14 mouse cellular contexts compared by ENCODE assay signal in the genomic region with DNA sequence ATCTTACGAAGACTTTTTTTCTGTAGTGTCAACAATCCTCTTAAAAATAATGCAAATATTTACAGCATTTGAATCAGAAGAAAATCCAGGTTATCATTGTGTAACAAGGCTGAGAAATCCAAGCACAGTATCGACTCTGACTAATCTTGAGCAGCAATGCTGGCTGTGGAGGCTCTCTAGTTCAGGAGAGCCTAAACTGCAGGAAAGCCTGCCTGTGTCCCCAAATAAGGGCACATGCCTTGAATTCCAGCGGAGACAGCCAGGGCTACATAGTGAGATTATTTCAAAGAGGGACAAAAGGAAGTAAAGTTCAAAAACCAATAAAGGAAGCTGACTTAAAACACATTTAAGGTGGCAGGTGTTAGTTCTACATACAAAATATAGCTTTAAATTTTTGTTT.
"Had no signal": no experiment of that assay in that cellular context is flagged by ENCODE, and none has a peak within 500 bp of the region (broad histone marks: within the 10 kb centered on the region; RNA-seq: fewer than 3 reads in every experiment).

No protein-coding gene starts in this region.

- H3K4me1 ChIP-seq: limb, embryonic 10.5 days; liver, embryonic 15.5 days; lung, embryonic 15.5 days had no signal

- DNase-seq: kidney, postnatal 4 days; thymus, adult 2 months; thymus, postnatal 25 days had no signal

- H3K27ac ChIP-seq: kidney, postnatal 0 days; layer of hippocampus, adult 2 months; limb, embryonic 10.5 days; liver, embryonic 15.5 days; lung, embryonic 15.5 days; macrophage; midbrain, embryonic 15.5 days; neural tube, embryonic 12.5 days had no signal

- ATAC-seq: midbrain, embryonic 15.5 days had no signal

- H3K4me2 ChIP-seq: liver, embryonic 11.5 days; liver, embryonic 15.5 days; lung, embryonic 15.5 days; midbrain, embryonic 11.5 days; midbrain, embryonic 15.5 days; neural tube, embryonic 12.5 days had no signal

- H3K4me3 ChIP-seq: layer of hippocampus, adult 2 months; limb, embryonic 10.5 days; liver, embryonic 15.5 days; lung, embryonic 15.5 days; megakaryocyte, embryonic 14.5 days; midbrain, embryonic 15.5 days; neural tube, embryonic 12.5 days had no signal

- H3K27me3 ChIP-seq: liver, embryonic 15.5 days; lung, embryonic 15.5 days; megakaryocyte, embryonic 14.5 days; midbrain, embryonic 15.5 days; neural tube, embryonic 12.5 days had no signal

- H3K9ac ChIP-seq: liver, embryonic 15.5 days; lung, embryonic 15.5 days; midbrain, embryonic 15.5 days; neural tube, embryonic 12.5 days had no signal

- H3K9me3 ChIP-seq: limb, embryonic 10.5 days; liver, embryonic 15.5 days; lung, embryonic 15.5 days; megakaryocyte, embryonic 14.5 days; midbrain, embryonic 15.5 days; neural tube, embryonic 12.5 days had no signal
